In genomic region chr9:94456085-94456531, GRCm38 (mm10) we compare ENCODE assay signal across 9 mouse cellular contexts.
DNase-seq lines count a peak whose midpoint lies in the region; ATAC-seq lines count a peak whose summit lies in the region.
"Had no signal": no experiment of that assay in that cellular context is flagged by ENCODE, and none has a peak within 500 bp of the region (broad histone marks: within the 10 kb centered on the region; RNA-seq: fewer than 3 reads in every experiment).

No protein-coding gene starts in this region.

- 70% methylated on average over 6 of the region's 6 CpGs for WGBS in heart, embryonic 10.5 days
- WGBS in intestine, embryonic 14.5 days, result 30% methylated on average over 6 of the region's 6 CpGs
- WGBS in liver, embryonic 16.5 days (ENCODE audit: insufficient replicate concordance), result 55% methylated on average over 6 of the region's 6 CpGs
- 37% methylated on average over 6 of the region's 6 CpGs for WGBS in neural tube, embryonic 15.5 days

- H3K27ac ChIP-seq in heart, embryonic 10.5 days, result no peak overlapping the region
- no peak overlapping the region for H3K27ac ChIP-seq in intestine, embryonic 14.5 days (ENCODE audit: low read depth)
- peak overlapping the region; percentile 56 for H3K27ac ChIP-seq in liver, embryonic 16.5 days (ENCODE audit: low read length)
- no peak overlapping the region for H3K27ac ChIP-seq in neural tube, embryonic 15.5 days (replicated peaks)
- H3K27ac ChIP-seq: neural tube, embryonic 12.5 days had no signal

- no peaks in the 10 kb centered on the region for H3K9me3 ChIP-seq in heart, embryonic 10.5 days
- H3K9me3 ChIP-seq in intestine, embryonic 14.5 days (ENCODE audit: control insufficient read depth, low read length), result no peaks in the 10 kb centered on the region
- H3K9me3 ChIP-seq in liver, embryonic 16.5 days (replicated peaks; ENCODE audit: control insufficient read depth, low read length), result no peaks in the 10 kb centered on the region
- no peaks in the 10 kb centered on the region for H3K9me3 ChIP-seq in neural tube, embryonic 15.5 days (replicated peaks)
- H3K9me3 ChIP-seq: neural tube, embryonic 12.5 days had no signal

- H3K4me1 ChIP-seq in heart, embryonic 10.5 days, result no peaks in the 10 kb centered on the region
- no peaks in the 10 kb centered on the region for H3K4me1 ChIP-seq in intestine, embryonic 14.5 days (replicated peaks; ENCODE audit: control insufficient read depth, insufficient read depth, low read length)
- no peaks in the 10 kb centered on the region for H3K4me1 ChIP-seq in liver, embryonic 16.5 days (ENCODE audit: control insufficient read depth, low read depth, low read length)
- H3K4me1 ChIP-seq in neural tube, embryonic 15.5 days, result no peaks in the 10 kb centered on the region
- H3K4me1 ChIP-seq: neural tube, embryonic 12.5 days had no signal

- DNase-seq in heart, postnatal 25 days (ENCODE audit: low spot score), result peak; percentile 2
- no peak for DNase-seq in heart, embryonic 10.5 days (ENCODE audit: low spot score)
- DNase-seq in brain, adult 2 months (ENCODE audit: low read depth, low spot score), result peak; percentile 40
- no peak for DNase-seq in intestine, embryonic 14.5 days (ENCODE audit: low spot score)
- DNase-seq in thymus, postnatal 4 days, result no peak
- no peak for DNase-seq in natural killer cell, adult 2 months (ENCODE audit: low spot score in 2 of 2)

- H3K9ac ChIP-seq in intestine, embryonic 14.5 days (ENCODE audit: low read length), result no peak overlapping the region
- H3K9ac ChIP-seq in liver, embryonic 16.5 days (ENCODE audit: low read depth, low read length), result no peak overlapping the region
- H3K9ac ChIP-seq in neural tube, embryonic 15.5 days (replicated peaks), result no peak overlapping the region
- H3K9ac ChIP-seq: neural tube, embryonic 12.5 days had no signal

- no peaks in the 10 kb centered on the region for H3K36me3 ChIP-seq in heart, embryonic 10.5 days
- H3K36me3 ChIP-seq in intestine, embryonic 14.5 days (ENCODE audit: control insufficient read depth, insufficient read depth, low read length), result no peaks in the 10 kb centered on the region
- H3K36me3 ChIP-seq in liver, embryonic 16.5 days (ENCODE audit: control insufficient read depth, insufficient read depth), result no peaks in the 10 kb centered on the region
- H3K36me3 ChIP-seq in neural tube, embryonic 15.5 days, result no peaks in the 10 kb centered on the region
- H3K36me3 ChIP-seq: neural tube, embryonic 12.5 days had no signal

- no peaks in the 10 kb centered on the region for H3K27me3 ChIP-seq in heart, embryonic 10.5 days (ENCODE audit: insufficient read depth, poor library complexity, severe bottlenecking)
- no peaks in the 10 kb centered on the region for H3K27me3 ChIP-seq in intestine, embryonic 14.5 days (replicated peaks; ENCODE audit: control insufficient read depth, insufficient read depth, low read length)
- no peaks in the 10 kb centered on the region for H3K27me3 ChIP-seq in liver, embryonic 16.5 days (ENCODE audit: control insufficient read depth, insufficient read depth, low read depth, low read length)
- H3K27me3 ChIP-seq in neural tube, embryonic 15.5 days (replicated peaks), result no peaks in the 10 kb centered on the region
- H3K27me3 ChIP-seq: neural tube, embryonic 12.5 days had no signal

- ATAC-seq in intestine, embryonic 14.5 days (replicated peaks; ENCODE audit: low FRiP score, low TSS enrichment, low read depth), result peak; percentile 72
- peak; percentile 94 for ATAC-seq in liver, embryonic 16.5 days (ENCODE audit: low read depth)
- ATAC-seq in neural tube, embryonic 15.5 days (ENCODE audit: low FRiP score), result no peak

- peak overlapping the region; percentile 13; the same call in 1 of the 2 replicates for H3K4me2 ChIP-seq in intestine, embryonic 14.5 days (ENCODE audit: low read length)
- H3K4me2 ChIP-seq in liver, embryonic 16.5 days (ENCODE audit: low read depth, low read length), result no peak overlapping the region
- H3K4me2 ChIP-seq in neural tube, embryonic 15.5 days, result no peak overlapping the region
- H3K4me2 ChIP-seq: neural tube, embryonic 12.5 days had no signal

- intact Hi-C loops in heart, postnatal 25 days (cut with DNase I), result no loop called here

- no peak overlapping the region for H3K4me3 ChIP-seq in heart, embryonic 10.5 days
- H3K4me3 ChIP-seq in intestine, embryonic 14.5 days (ENCODE audit: low read depth, low read length), result no peak overlapping the region
- no peak overlapping the region for H3K4me3 ChIP-seq in liver, embryonic 16.5 days (ENCODE audit: low read depth, low read length)
- H3K4me3 ChIP-seq in neural tube, embryonic 15.5 days (replicated peaks), result no peak overlapping the region
- H3K4me3 ChIP-seq: neural tube, embryonic 12.5 days had no signal

Comparison
In these comparisons a context has a peak if more than half of its experiments do, and no peak if none do; other contexts are left out.
1. DNase-seq: peak in heart, postnatal 25 days (single experiment) and brain, adult 2 months (single experiment); none in heart, embryonic 10.5 days (single experiment), intestine, embryonic 14.5 days (single experiment), thymus, postnatal 4 days (single experiment) and natural killer cell, adult 2 months (0 of 2).